Mouse (Mus musculus) urinary bladder, postnatal 25 days (tissue): ENCODE results near the gene Sec31b.

Experiments
- DNase-seq: peaks from one replicate; pipeline ENCODE4 v3.0.0; 2022; ENCODE audit warnings: low spot score

The Sec31b gene

GRCm38 (mm10) chr19:44545321-44546041 is at the start of gene Sec31b:
TSS of gene Sec31b (minus strand) at chr19:44545864.
- DNase-seq, result peak; percentile 30

- no peak for DNase-seq
Measured at GRCm38 (mm10) chr19:44594180-44594579, 48.5 kb upstream of the Sec31b start.

GRCm38 (mm10) chr19:44591638-44592037 is 46.0 kb upstream of the Sec31b start:
- no peak for DNase-seq

GRCm38 (mm10) chr19:44590992-44591391 is 45.3 kb upstream of the Sec31b start:
- DNase-seq, result no peak

GRCm38 (mm10) chr19:44589591-44590223 is 44.0 kb upstream of the Sec31b start:
- no peak for DNase-seq

- DNase-seq, result no peak
Measured at GRCm38 (mm10) chr19:44588036-44588435, 42.4 kb upstream of the Sec31b start.

GRCm38 (mm10) chr19:44582638-44583309 is 37.1 kb upstream of the Sec31b start:
- DNase-seq, result peak; percentile 93

- no peak for DNase-seq
Measured at GRCm38 (mm10) chr19:44582103-44582502, 36.4 kb upstream of the Sec31b start.

GRCm38 (mm10) chr19:44578038-44578437 is 32.4 kb upstream of the Sec31b start:
- DNase-seq, result no peak

GRCm38 (mm10) chr19:44576275-44576674 is 30.6 kb upstream of the Sec31b start:
- no peak for DNase-seq

GRCm38 (mm10) chr19:44567763-44568162 is 22.1 kb upstream of the Sec31b start:
- no peak for DNase-seq

GRCm38 (mm10) chr19:44564006-44564405 is 18.3 kb upstream of the Sec31b start:
- DNase-seq, result no peak

- peak; percentile 92 for DNase-seq
Measured at GRCm38 (mm10) chr19:44562652-44563206, 17.1 kb upstream of the Sec31b start, which contains the start of gene Hif1an. TSS of gene Hif1an (plus strand) at chr19:44562850.

- DNase-seq, result peak; percentile 97
Measured at GRCm38 (mm10) chr19:44554861-44555590, 9.4 kb upstream of the Sec31b start, which contains the start of gene Ndufb8. TSS of gene Ndufb8 (minus strand) at chr19:44555440.

- DNase-seq, result no peak
Measured at GRCm38 (mm10) chr19:44554490-44554860, 8.8 kb upstream of the Sec31b start.

GRCm38 (mm10) chr19:44553286-44553685 is 7.6 kb upstream of the Sec31b start:
- DNase-seq, result no peak

GRCm38 (mm10) chr19:44552731-44553130 is 7.1 kb upstream of the Sec31b start, which contains the start of gene Gm20538:
TSS of gene Gm20538 (minus strand) at chr19:44552831.
- no peak for DNase-seq

GRCm38 (mm10) chr19:44544775-44545174 is 889 bp downstream of the Sec31b start:
- DNase-seq, result peak; percentile 74

- DNase-seq, result no peak
Measured at GRCm38 (mm10) chr19:44544372-44544771, 1.3 kb downstream of the Sec31b start.

- no peak for DNase-seq
Measured at GRCm38 (mm10) chr19:44542694-44543178, 2.9 kb downstream of the Sec31b start.

GRCm38 (mm10) chr19:44537416-44537815 is 8.2 kb downstream of the Sec31b start:
- no peak for DNase-seq

- no peak for DNase-seq
Measured at GRCm38 (mm10) chr19:44535376-44535775, 10.3 kb downstream of the Sec31b start.
